Mouse (Mus musculus): ENCODE measurements around the gene Sh3d19.
"Not testable (repeated sequence)": the region's sequence is repeated elsewhere in the genome, so short reads cannot be mapped to it uniquely, and the experiment has no call there.

DNA sequence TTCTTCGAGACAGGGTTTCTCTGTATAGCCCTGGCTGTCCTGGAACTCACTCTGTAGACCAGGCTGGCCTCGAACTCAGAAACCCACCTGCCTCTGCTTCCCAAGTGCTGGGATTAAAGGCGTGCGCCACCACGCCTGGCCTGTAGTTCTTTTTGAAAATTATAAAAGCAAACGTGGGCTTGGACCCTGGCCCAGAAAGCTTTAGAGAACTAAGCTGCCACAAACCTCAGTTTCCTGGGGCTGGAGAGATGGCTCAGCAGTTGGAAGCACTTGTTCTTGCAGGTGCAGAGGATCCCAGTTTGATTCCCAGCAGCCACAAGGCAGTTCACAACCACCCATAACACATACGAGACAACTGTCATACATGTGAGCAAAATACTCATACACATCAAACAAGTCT, 133.5 kb downstream of the Sh3d19 start:
- not testable (repeated sequence) for TF ChIP-seq CTCF (IDR thresholded peaks at IDR 0.05; ENCODE audit: control insufficient read depth, insufficient read depth, insufficient replicate concordance, low read depth, low read length); POLR2A (IDR thresholded peaks at IDR 0.05; ENCODE audit: control insufficient read depth, low read depth, low read length)

Data from testis, adult 2 months (tissue).